Mouse (Mus musculus) bone marrow, adult 2 months (tissue): ENCODE data around the gene Als2cl.

Experiments
- CTCF ChIP-seq: fragments of 200-500 bp; IDR thresholded peaks from 2 replicates; pipeline ENCODE4 v1.5.1; 2011; ENCODE audit warnings: low read length, control low read depth; ENCODE audit not compliant: control insufficient read depth, insufficient read depth
- POLR2A ChIP-seq: fragments of 200-500 bp; IDR thresholded peaks from 2 replicates; pipeline ENCODE4 v1.6.1; 2011; ENCODE audit warnings: low read depth, mild to moderate bottlenecking, control low read depth, low read length, borderline replicate concordance; ENCODE audit not compliant: control insufficient read depth

DNA sequence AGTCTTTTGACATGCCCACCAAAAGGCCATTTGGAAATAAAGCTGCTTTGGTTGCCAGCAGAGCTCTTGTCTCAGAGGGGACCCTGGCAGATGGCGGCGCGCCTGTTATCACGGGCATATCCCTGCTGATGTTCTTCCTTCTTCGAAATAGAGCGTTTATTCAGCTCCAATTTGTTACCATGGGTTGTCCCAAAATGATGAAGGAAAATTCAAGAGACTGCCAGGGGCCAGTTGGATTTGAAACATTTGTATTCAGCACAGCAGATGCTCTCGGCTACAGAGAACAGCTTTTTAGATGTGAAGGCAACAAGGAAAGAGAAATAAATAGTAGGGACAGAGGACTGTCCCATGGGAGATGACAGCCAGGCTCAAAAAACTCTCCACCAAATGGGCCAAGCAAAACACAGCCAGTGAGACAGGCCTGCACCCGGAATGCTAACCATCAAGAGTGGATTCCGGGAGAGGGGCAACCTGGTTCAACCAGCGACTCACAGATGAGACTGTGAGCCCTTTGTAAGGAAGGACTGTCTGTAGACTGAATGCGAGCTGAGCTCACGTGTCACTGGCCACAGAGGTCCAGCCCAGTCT is 54.3 kb downstream of the Als2cl start:
- TF ChIP-seq CTCF (no peak), POLR2A (no peak)
